Mouse (Mus musculus): ENCODE data around the gene Casp9. TPM values are rescaled to one million over a fixed set of nuclear protein-coding genes. Genes with fewer than 3 reads are reported as not detected.
"Not testable (repeated sequence)": the region's sequence is repeated elsewhere in the genome, so short reads cannot be mapped to it uniquely, and the experiment has no call there.

Casp9 gene
- polyA plus RNA-seq, 1 experiment from 2014 or later = 18.4 TPM

DNA sequence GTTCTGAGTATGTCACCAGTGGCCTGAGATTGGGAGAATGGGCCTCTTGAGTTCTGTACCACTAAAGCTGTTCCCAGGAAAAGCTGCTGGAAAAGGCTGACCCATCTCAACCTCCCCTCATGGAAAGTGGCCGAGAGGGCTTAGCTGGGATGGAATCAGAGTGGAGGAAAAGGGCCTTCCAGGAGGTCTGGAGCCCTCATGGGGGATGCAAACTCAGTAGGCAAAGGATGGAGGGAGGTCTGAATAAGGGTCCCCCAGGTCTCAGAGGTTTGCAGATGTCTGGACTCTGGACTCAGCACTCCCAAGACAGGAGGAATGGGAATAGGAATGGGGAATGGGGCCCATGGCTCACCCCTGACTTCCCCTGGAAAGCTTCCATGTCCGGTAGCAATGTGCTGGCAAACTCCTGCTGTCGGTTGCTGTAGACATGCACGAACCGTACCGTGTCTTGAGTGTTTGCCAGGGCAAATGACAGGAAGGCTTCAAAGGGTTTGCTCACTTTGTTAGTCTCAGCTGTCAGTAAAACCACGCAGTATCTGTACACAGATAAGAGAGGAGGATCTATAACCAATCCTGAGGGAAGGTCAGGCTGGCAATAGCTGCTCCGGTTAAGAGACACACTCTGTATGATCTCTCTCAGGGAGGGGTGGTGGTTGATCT, 23.8 kb upstream of the Casp9 start:
- H3K4me1 ChIP-seq (ENCODE audit: control insufficient read depth, insufficient read depth, low read length) = no peaks in the 10 kb centered on the region
- no peak overlapping the region for H3K9ac ChIP-seq (replicated peaks; ENCODE audit: low read length)
- H3K27ac ChIP-seq (replicated peaks; ENCODE audit: low read depth, low read length) = no peak overlapping the region
- WGBS = 88% methylated on average over 8 of the region's 8 CpGs
- peaks cover 94% of the 10 kb centered on the region for H3K36me3 ChIP-seq (ENCODE audit: control insufficient read depth, insufficient read depth, low read length)
- no peak for ATAC-seq (ENCODE audit: low FRiP score, low TSS enrichment)
- H3K4me3 ChIP-seq (replicated peaks; ENCODE audit: low read depth, low read length) = no peak overlapping the region
- H3K9me3 ChIP-seq (ENCODE audit: control insufficient read depth, low read length) = no peaks in the 10 kb centered on the region
- no peaks in the 10 kb centered on the region for H3K27me3 ChIP-seq (ENCODE audit: control insufficient read depth, insufficient read depth, low read length)
- DNase-seq = no peak
- no peak overlapping the region for H3K4me2 ChIP-seq (ENCODE audit: low read length)

GRCm38 (mm10) chr4:141771823-141772222, 21.6 kb upstream of the Casp9 start:
- Histone ChIP-seq H3K4me1 (ENCODE audit: control insufficient read depth, insufficient read depth, low read length) (no peaks in the 10 kb centered on the region), H3K27ac (replicated peaks; ENCODE audit: low read depth, low read length) (no peak overlapping the region), H3K36me3 (ENCODE audit: control insufficient read depth, insufficient read depth, low read length) (peaks cover 98% of the 10 kb centered on the region), H3K9ac (replicated peaks; ENCODE audit: low read length) (no peak overlapping the region), H3K27me3 (ENCODE audit: control insufficient read depth, insufficient read depth, low read length) (no peaks in the 10 kb centered on the region), H3K4me3 (replicated peaks; ENCODE audit: low read depth, low read length) (no peak overlapping the region), H3K4me2 (ENCODE audit: low read length) (no peak overlapping the region), H3K9me3 (ENCODE audit: control insufficient read depth, low read length) (no peaks in the 10 kb centered on the region)
- DNase-seq (no peak), ATAC-seq (ENCODE audit: low FRiP score, low TSS enrichment) (no peak)
- 93% methylated on average over 8 of the region's 8 CpGs for WGBS

- H3K9ac ChIP-seq (replicated peaks; ENCODE audit: low read length); H3K27ac ChIP-seq (replicated peaks; ENCODE audit: low read depth, low read length); H3K4me2 ChIP-seq (ENCODE audit: low read length); H3K4me3 ChIP-seq (replicated peaks; ENCODE audit: low read depth, low read length); H3K27me3 ChIP-seq (ENCODE audit: control insufficient read depth, insufficient read depth, low read length); H3K9me3 ChIP-seq (ENCODE audit: control insufficient read depth, low read length); H3K4me1 ChIP-seq (ENCODE audit: control insufficient read depth, insufficient read depth, low read length); DNase-seq; ATAC-seq (ENCODE audit: low FRiP score, low TSS enrichment): not testable (repeated sequence)
- 86% methylated on average over 4 of the region's 4 CpGs for WGBS
- peaks cover 95% of the 10 kb centered on the region for H3K36me3 ChIP-seq (ENCODE audit: control insufficient read depth, insufficient read depth, low read length)
Measured at GRCm38 (mm10) chr4:141773019-141773418, 20.4 kb upstream of the Casp9 start.

- peaks cover 91% of the 10 kb centered on the region for H3K36me3 ChIP-seq (ENCODE audit: control insufficient read depth, insufficient read depth, low read length)
- no peak overlapping the region for H3K27ac ChIP-seq (replicated peaks; ENCODE audit: low read depth, low read length)
- WGBS = 96% methylated on average over 8 of the region's 8 CpGs
- no peaks in the 10 kb centered on the region for H3K4me1 ChIP-seq (ENCODE audit: control insufficient read depth, insufficient read depth, low read length)
- H3K9ac ChIP-seq (replicated peaks; ENCODE audit: low read length) = no peak overlapping the region
- no peaks in the 10 kb centered on the region for H3K9me3 ChIP-seq (ENCODE audit: control insufficient read depth, low read length)
- no peaks in the 10 kb centered on the region for H3K27me3 ChIP-seq (ENCODE audit: control insufficient read depth, insufficient read depth, low read length)
- H3K4me3 ChIP-seq (replicated peaks; ENCODE audit: low read depth, low read length) = no peak overlapping the region
- H3K4me2 ChIP-seq (ENCODE audit: low read length) = no peak overlapping the region
- no peak for DNase-seq
- no peak for ATAC-seq (ENCODE audit: low FRiP score, low TSS enrichment)
Measured at GRCm38 (mm10) chr4:141779828-141780227, 13.6 kb upstream of the Casp9 start.

DNA sequence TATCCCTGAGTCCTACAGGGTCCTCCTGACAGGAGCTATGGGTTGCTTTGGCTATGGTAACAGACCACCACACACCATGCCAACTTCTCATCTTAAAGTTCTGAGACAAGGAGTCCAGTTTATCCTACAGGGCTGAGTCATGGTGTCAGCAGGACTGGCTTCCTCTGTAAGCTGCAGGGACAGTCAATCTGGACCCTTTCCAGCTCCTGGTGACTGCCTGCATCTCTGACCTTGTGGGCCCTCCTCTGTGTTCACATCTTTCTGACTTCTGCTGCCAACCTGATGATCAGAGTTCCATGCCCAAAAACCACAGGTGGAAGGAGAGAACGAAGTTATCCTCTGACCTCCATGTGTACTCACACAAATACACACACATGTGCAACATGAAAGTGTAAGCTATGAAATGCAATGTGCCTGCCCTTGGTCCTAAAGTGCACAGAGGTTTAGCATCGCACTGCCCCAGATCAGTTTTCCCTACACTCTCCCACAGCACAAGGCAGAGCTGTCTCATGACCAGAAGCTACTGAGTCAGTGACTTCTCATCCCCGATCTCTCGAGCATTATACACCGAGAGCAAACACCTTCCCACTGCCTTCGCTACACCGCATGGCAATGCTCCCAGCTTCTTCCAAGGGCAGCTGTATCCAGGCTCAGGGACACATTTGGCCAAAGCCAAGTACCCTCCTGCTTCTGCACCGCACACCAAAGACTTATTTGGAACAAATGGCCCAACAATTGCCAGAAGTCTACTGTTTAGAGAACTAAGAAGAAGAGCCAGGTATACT, 12.0 kb upstream of the Casp9 start:
- Histone ChIP-seq H3K27ac (replicated peaks; ENCODE audit: low read depth, low read length) (no peak overlapping the region), H3K4me1 (ENCODE audit: control insufficient read depth, insufficient read depth, low read length) (no peaks in the 10 kb centered on the region), H3K9ac (replicated peaks; ENCODE audit: low read length) (no peak overlapping the region), H3K36me3 (ENCODE audit: control insufficient read depth, insufficient read depth, low read length) (peaks cover 89% of the 10 kb centered on the region), H3K4me3 (replicated peaks; ENCODE audit: low read depth, low read length) (no peak overlapping the region), H3K27me3 (ENCODE audit: control insufficient read depth, insufficient read depth, low read length) (no peaks in the 10 kb centered on the region), H3K4me2 (ENCODE audit: low read length) (no peak overlapping the region), H3K9me3 (ENCODE audit: control insufficient read depth, low read length) (no peaks in the 10 kb centered on the region)
- 95% methylated on average over 8 of the region's 8 CpGs for WGBS
- ATAC-seq (ENCODE audit: low FRiP score, low TSS enrichment) (no peak), DNase-seq (no peak)

DNA sequence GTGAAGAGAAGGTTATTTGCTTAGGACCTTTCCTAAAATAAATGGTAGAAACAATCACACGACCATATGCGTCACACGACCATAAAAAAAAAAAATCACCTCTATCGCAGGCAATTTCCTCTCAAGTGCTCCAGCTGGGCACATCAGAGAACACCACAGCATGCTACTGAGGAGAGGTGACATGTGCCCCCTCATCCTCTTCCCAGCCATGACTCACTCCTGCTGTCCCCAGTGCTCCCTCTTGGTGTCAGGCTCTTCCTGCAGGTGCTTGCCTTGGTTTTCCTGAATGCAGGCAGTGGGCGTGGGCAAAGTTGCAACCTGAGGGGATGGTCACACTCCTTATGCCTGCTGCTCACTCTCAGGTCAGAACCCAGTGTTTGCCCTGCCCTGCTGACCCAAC, 8.6 kb upstream of the Casp9 start:
- ATAC-seq (ENCODE audit: low FRiP score, low TSS enrichment) = no peak
- no peak overlapping the region for H3K4me3 ChIP-seq (replicated peaks; ENCODE audit: low read depth, low read length)
- no peaks in the 10 kb centered on the region for H3K9me3 ChIP-seq (ENCODE audit: control insufficient read depth, low read length)
- 92% methylated on average over 5 of the region's 5 CpGs for WGBS
- no peaks in the 10 kb centered on the region for H3K27me3 ChIP-seq (ENCODE audit: control insufficient read depth, insufficient read depth, low read length)
- H3K9ac ChIP-seq (replicated peaks; ENCODE audit: low read length) = no peak overlapping the region
- no peak overlapping the region for H3K27ac ChIP-seq (replicated peaks; ENCODE audit: low read depth, low read length)
- peaks cover 4% of the 10 kb centered on the region for H3K4me1 ChIP-seq (ENCODE audit: control insufficient read depth, insufficient read depth, low read length)
- DNase-seq = no peak
- H3K36me3 ChIP-seq (ENCODE audit: control insufficient read depth, insufficient read depth, low read length) = peaks cover 83% of the 10 kb centered on the region
- no peak overlapping the region for H3K4me2 ChIP-seq (ENCODE audit: low read length)

- H3K27me3 ChIP-seq (ENCODE audit: control insufficient read depth, insufficient read depth, low read length) = no peaks in the 10 kb centered on the region
- H3K9me3 ChIP-seq (ENCODE audit: control insufficient read depth, low read length) = no peaks in the 10 kb centered on the region
- WGBS = 94% methylated on average over 13 of the region's 13 CpGs
- ATAC-seq (ENCODE audit: low FRiP score, low TSS enrichment) (no peak), DNase-seq (no peak)
- H3K9ac ChIP-seq (replicated peaks; ENCODE audit: low read length) = no peak overlapping the region
- H3K4me2 ChIP-seq (ENCODE audit: low read length) = no peak overlapping the region
- no peak overlapping the region for H3K4me3 ChIP-seq (replicated peaks; ENCODE audit: low read depth, low read length)
- peaks cover 70% of the 10 kb centered on the region for H3K36me3 ChIP-seq (ENCODE audit: control insufficient read depth, insufficient read depth, low read length)
- no peak overlapping the region for H3K27ac ChIP-seq (replicated peaks; ENCODE audit: low read depth, low read length)
- peaks cover 6% of the 10 kb centered on the region for H3K4me1 ChIP-seq (ENCODE audit: control insufficient read depth, insufficient read depth, low read length)
Measured at GRCm38 (mm10) chr4:141786141-141786540, 7.3 kb upstream of the Casp9 start.

GRCm38 (mm10) chr4:141787046-141787445, 6.4 kb upstream of the Casp9 start:
- Histone ChIP-seq H3K27ac (replicated peaks; ENCODE audit: low read depth, low read length) (no peak overlapping the region), H3K4me2 (ENCODE audit: low read length) (no peak overlapping the region), H3K4me3 (replicated peaks; ENCODE audit: low read depth, low read length) (no peak overlapping the region), H3K36me3 (ENCODE audit: control insufficient read depth, insufficient read depth, low read length) (peaks cover 61% of the 10 kb centered on the region), H3K27me3 (ENCODE audit: control insufficient read depth, insufficient read depth, low read length) (no peaks in the 10 kb centered on the region), H3K4me1 (ENCODE audit: control insufficient read depth, insufficient read depth, low read length) (peaks cover 6% of the 10 kb centered on the region), H3K9ac (replicated peaks; ENCODE audit: low read length) (no peak overlapping the region; the same call in 1 of the 2 replicates), H3K9me3 (ENCODE audit: control insufficient read depth, low read length) (no peaks in the 10 kb centered on the region)
- DNase-seq (no peak), ATAC-seq (ENCODE audit: low FRiP score, low TSS enrichment) (no peak)
- 84% methylated on average over 6 of the region's 6 CpGs for WGBS

GRCm38 (mm10) chr4:141787462-141787861, 6.0 kb upstream of the Casp9 start:
- H3K27ac ChIP-seq (replicated peaks; ENCODE audit: low read depth, low read length) = no peak overlapping the region
- H3K9ac ChIP-seq (replicated peaks; ENCODE audit: low read length) = no peak overlapping the region
- ATAC-seq (ENCODE audit: low FRiP score, low TSS enrichment) (no peak), DNase-seq (no peak)
- H3K4me2 ChIP-seq (ENCODE audit: low read length) = no peak overlapping the region
- peaks cover 57% of the 10 kb centered on the region for H3K36me3 ChIP-seq (ENCODE audit: control insufficient read depth, insufficient read depth, low read length)
- 96% methylated on average over 7 of the region's 7 CpGs for WGBS
- H3K9me3 ChIP-seq (ENCODE audit: control insufficient read depth, low read length) = no peaks in the 10 kb centered on the region
- peaks cover 6% of the 10 kb centered on the region for H3K4me1 ChIP-seq (ENCODE audit: control insufficient read depth, insufficient read depth, low read length)
- H3K4me3 ChIP-seq (replicated peaks; ENCODE audit: low read depth, low read length) = no peak overlapping the region
- H3K27me3 ChIP-seq (ENCODE audit: control insufficient read depth, insufficient read depth, low read length) = no peaks in the 10 kb centered on the region

Measured in midbrain, embryonic 14.5 days (tissue).